Mouse (Mus musculus): Measurements from ENCODE around the gene Gm44973. TPM values are rescaled to one million over a fixed set of nuclear protein-coding genes. Genes with fewer than 3 reads are reported as not detected.

The Gm44973 gene
- polyA plus RNA-seq, 1 experiment: not detected

DNA sequence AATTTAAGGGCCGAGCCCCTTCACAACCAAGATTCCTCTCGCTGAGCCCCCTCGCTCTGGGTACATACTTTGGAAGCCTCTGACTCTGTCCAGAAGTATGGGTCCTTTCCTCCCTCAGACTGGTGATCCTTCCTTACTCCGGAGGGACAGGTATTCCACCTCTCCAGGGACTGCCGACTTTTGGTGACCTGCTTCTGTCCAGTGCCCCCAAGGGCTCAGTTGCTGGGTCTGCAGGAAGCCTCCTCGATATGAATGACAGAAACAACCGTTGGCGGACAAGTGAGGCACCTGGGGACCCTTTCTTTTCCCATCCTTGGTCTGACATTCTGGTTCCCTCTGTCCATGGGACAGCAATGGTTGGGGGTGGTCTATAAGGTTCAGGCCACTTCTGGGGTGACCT lies 42.1 kb downstream of the Gm44973 start:
- Histone ChIP-seq H3K4me3 (replicated peaks; ENCODE audit: insufficient read depth, low read depth, low read length) (peak overlapping the region; percentile 60), H3K4me1 (ENCODE audit: control insufficient read depth, insufficient read depth, low read length) (peaks cover 16% of the 10 kb centered on the region), H3K27me3 (ENCODE audit: control insufficient read depth, insufficient read depth, low read length) (no peaks in the 10 kb centered on the region), H3K27ac (ENCODE audit: insufficient read depth, low read length) (peak overlapping the region; percentile 70)
- no peak for DNase-seq
- 30% methylated on average over 8 of the region's 8 CpGs for whole genome bisulfite sequencing
- no peak for TF ChIP-seq CTCF (IDR thresholded peaks at IDR 0.05; ENCODE audit: borderline replicate concordance, insufficient read depth, low read depth, low read length)
- no peak for TF ChIP-seq POLR2A (IDR thresholded peaks at IDR 0.05; ENCODE audit: borderline replicate concordance, insufficient read depth, low read length)

DNA sequence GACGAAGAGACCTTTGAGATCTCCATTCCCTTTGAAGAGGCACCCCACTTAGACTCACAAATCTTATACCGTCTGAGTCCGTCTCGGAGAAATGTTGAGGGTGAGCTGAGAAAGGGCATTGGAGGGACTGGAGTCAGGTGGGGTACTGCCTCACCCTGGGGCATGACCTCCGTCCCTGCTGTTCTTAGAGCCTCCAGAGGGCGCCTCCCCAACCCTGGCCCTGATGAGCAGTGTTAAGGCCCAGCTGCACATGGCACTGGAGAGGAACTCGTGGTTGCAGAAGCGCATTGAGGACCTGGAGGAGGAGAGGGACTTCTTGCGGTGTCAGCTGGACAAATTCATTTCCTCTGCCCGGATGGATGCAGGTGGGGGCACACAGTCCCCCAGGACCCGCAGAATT lies 42.5 kb downstream of the Gm44973 start:
- Histone ChIP-seq H3K27me3 (ENCODE audit: control insufficient read depth, insufficient read depth, low read length) (no peaks in the 10 kb centered on the region), H3K4me3 (replicated peaks; ENCODE audit: insufficient read depth, low read depth, low read length) (peak overlapping the region; percentile 60), H3K27ac (ENCODE audit: insufficient read depth, low read length) (no peak overlapping the region), H3K4me1 (ENCODE audit: control insufficient read depth, insufficient read depth, low read length) (peaks cover 16% of the 10 kb centered on the region)
- 45% methylated on average over 11 of the region's 11 CpGs for WGBS
- TF ChIP-seq POLR2A (IDR thresholded peaks at IDR 0.05; ENCODE audit: borderline replicate concordance, insufficient read depth, low read length) (no peak), CTCF (IDR thresholded peaks at IDR 0.05; ENCODE audit: borderline replicate concordance, insufficient read depth, low read depth, low read length) (no peak)
- DNase-seq: peak in 1 of 2 experiments; percentile 31

DNA sequence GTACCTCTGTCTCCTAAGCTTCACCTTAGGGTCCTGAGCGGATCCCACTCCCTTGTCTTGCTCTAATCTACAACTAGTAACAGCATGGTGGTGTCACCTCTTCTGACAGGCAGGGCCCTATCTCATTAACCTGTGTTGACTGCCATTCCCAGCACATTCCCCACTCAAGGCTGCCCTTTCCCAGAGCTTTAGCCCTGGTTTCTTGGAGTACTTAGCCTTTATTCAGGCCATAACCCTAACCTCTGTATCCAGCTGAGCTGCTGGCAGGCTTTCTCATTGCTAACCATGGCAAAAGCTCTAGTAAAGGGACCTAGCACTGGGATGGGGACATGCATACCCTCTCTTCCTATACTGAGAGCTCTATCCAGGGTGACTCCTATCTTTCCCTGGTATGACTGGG lies 43.3 kb downstream of the Gm44973 start:
- WGBS: 94% methylated on average over 1 of the region's 1 CpGs
- Histone ChIP-seq H3K27ac (ENCODE audit: insufficient read depth, low read length) (no peak overlapping the region), H3K4me3 (replicated peaks; ENCODE audit: insufficient read depth, low read depth, low read length) (no peak overlapping the region), H3K4me1 (ENCODE audit: control insufficient read depth, insufficient read depth, low read length) (peaks cover 8% of the 10 kb centered on the region), H3K27me3 (ENCODE audit: control insufficient read depth, insufficient read depth, low read length) (no peaks in the 10 kb centered on the region)
- no peak for DNase-seq
- TF ChIP-seq POLR2A (IDR thresholded peaks at IDR 0.05; ENCODE audit: borderline replicate concordance, insufficient read depth, low read length) (no peak), CTCF (IDR thresholded peaks at IDR 0.05; ENCODE audit: borderline replicate concordance, insufficient read depth, low read depth, low read length) (no peak)

DNA sequence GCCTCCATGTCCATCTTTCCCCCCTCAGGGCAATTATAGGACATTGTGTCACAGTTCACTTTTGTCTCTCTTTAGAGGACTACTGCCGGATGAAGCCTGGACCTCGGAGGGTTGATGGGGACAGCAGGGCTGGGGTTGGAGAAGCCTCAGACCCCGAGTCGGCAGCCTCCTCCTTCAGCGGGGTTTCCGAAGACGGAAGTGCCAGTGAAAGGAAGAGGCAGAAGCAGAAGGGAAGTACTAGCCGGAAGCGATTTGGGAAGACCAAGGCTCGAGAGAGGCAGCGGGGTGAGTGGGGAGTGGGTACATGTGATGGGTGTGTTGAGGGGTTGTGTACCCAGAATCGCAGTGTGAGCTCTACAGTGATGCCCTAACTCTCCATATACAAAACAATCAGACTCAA lies 44.1 kb downstream of the Gm44973 start:
- Histone ChIP-seq H3K27ac (ENCODE audit: insufficient read depth, low read length) (peak overlapping the region; percentile 35; the same call in 1 of the 2 replicates), H3K4me3 (replicated peaks; ENCODE audit: insufficient read depth, low read depth, low read length) (no peak overlapping the region), H3K4me1 (ENCODE audit: control insufficient read depth, insufficient read depth, low read length) (peaks cover 8% of the 10 kb centered on the region), H3K27me3 (ENCODE audit: control insufficient read depth, insufficient read depth, low read length) (no peaks in the 10 kb centered on the region)
- WGBS: 90% methylated on average over 12 of the region's 12 CpGs
- peak in 1 of 2 experiments; percentile 38 for DNase-seq
- no peak for TF ChIP-seq POLR2A (IDR thresholded peaks at IDR 0.05; ENCODE audit: borderline replicate concordance, insufficient read depth, low read length)
- no peak for TF ChIP-seq CTCF (IDR thresholded peaks at IDR 0.05; ENCODE audit: borderline replicate concordance, insufficient read depth, low read depth, low read length)

DNA sequence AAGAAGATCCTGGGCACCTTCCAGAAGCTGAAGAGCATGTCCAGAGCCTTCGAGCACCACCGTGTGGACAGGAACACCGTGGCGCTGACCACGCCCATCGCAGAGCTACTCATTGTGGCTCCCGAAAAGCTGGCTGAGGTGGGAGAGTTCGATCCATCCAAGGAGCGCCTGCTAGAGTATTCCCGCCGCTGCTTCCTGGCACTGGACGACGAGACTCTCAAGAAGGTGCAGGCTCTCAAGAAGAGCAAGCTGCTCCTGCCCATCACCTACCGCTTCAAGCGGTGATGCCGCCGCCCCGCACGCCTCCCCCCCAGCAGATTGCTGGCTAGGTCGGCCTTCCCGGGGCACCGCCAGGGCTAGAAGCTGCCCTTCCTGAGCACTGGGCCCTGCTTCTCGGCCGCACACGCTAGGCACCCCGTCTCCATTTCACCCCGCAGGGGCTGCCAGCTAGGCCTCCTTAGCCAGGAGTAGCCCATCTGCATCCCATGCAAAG lies 45.0 kb downstream of the Gm44973 start:
- peaks cover 8% of the 10 kb centered on the region for H3K4me1 ChIP-seq (ENCODE audit: control insufficient read depth, insufficient read depth, low read length)
- TF ChIP-seq CTCF (IDR thresholded peaks at IDR 0.05; ENCODE audit: borderline replicate concordance, insufficient read depth, low read depth, low read length): peak; percentile 84
- peak; percentile 51; the same call in 1 of the 2 replicates for TF ChIP-seq POLR2A (IDR thresholded peaks at IDR 0.05; ENCODE audit: borderline replicate concordance, insufficient read depth, low read length)
- WGBS: 1% methylated on average over 27 of the region's 27 CpGs

DNA sequence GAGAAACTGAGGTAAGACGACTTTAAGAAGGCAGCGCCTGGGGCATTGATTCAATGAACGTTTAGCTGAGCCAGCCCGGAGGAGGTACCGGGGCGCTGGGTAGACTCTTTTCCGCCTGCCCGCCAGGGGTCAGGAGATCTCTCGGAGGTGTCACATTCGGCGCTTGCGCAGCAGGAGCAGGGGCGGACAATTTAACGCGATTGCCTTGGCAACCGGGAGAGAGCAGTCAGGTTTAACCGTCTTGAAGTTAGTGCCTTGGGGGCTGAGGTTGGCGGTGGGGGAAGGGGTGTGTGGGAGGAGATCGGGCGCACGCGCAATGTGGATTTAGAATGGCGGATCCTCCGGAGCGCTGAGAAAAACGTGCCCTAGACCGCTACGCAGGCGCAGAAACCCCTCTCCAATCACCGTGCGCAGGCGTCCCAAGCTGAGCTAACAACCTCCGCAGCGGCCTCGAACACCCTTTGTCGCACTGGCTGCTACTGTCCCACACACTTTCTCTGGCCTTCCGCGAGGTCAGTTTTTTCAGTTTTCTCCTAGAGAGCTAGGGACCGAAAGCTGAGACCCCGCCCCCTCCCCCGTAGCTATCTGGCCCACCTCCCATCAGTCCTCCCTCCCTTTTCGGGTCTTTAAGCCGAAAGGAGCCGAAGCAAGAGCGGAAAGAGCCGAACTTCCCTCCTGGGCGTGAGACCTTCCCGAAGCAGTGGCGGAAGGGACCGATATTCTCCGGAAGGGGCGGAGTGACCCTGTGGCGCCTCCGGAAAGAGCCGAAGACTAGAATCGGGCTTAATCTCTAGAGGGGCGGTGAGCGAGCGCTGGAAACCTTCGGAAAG lies 45.9 kb downstream of the Gm44973 start:
- Histone ChIP-seq H3K4me1 (ENCODE audit: control insufficient read depth, insufficient read depth, low read length) (peaks cover 11% of the 10 kb centered on the region), H3K4me3 (replicated peaks; ENCODE audit: insufficient read depth, low read depth, low read length) (peak overlapping the region; percentile 91), H3K27ac (ENCODE audit: insufficient read depth, low read length) (peak overlapping the region; percentile 85), H3K27me3 (ENCODE audit: control insufficient read depth, insufficient read depth, low read length) (no peaks in the 10 kb centered on the region)
- under 1% methylated on average over 60 of the region's 60 CpGs for WGBS
- DNase-seq: peak; percentile 97 to 100
- peak; percentile 52; the same call in 1 of the 2 replicates for TF ChIP-seq CTCF (IDR thresholded peaks at IDR 0.05; ENCODE audit: borderline replicate concordance, insufficient read depth, low read depth, low read length)
- TF ChIP-seq POLR2A (IDR thresholded peaks at IDR 0.05; ENCODE audit: borderline replicate concordance, insufficient read depth, low read length): peak; percentile 57; the same call in 1 of the 2 replicates

More for the DNA sequence above, 45.0 kb downstream of the Gm44973 start:
- peak overlapping the region; percentile 91 for H3K4me3 ChIP-seq (replicated peaks; ENCODE audit: insufficient read depth, low read depth, low read length)
- DNase-seq: peak; percentile 88 to 92
- H3K27me3 ChIP-seq (ENCODE audit: control insufficient read depth, insufficient read depth, low read length): no peaks in the 10 kb centered on the region
- peak overlapping the region; percentile 62 for H3K27ac ChIP-seq (ENCODE audit: insufficient read depth, low read length)

DNA sequence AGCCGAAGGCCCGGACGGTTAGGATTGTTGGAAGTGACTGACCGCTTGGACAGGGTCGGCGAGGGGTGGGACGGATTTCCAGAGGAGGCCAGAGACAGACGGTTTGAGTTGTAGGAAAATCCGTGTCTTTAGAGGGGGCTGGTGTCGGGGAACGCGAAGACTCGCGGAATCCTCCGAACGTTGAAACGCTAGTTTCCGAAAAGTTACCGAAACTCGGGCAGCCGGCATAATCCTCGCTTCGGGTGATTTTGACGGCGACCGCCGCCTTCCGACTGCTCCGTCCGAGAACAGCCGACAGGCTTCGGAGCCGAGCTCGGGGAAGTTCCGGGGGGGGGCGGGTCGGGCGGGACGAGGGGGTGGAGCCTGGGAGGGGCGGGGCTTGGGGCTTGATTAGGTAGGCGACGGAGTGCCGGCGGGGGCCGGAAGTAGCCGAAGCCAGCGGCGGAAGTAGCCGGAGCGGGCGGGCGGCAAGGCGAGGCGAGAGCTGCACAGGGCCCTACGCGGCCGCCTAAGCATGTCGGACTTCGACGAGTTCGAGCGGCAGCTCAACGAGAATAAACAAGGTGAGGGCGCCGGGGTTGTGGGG lies 46.6 kb downstream of the Gm44973 start, which contains the start of gene U2af2:
Gene U2af2, plus strand, starts transcription at position 370 of the 586 bp plus-strand sequence.
- peak; percentile 94 for DNase-seq
- H3K27me3 ChIP-seq (ENCODE audit: control insufficient read depth, insufficient read depth, low read length): no peaks in the 10 kb centered on the region
- WGBS: under 1% methylated on average over 65 of the region's 65 CpGs
- TF ChIP-seq CTCF (IDR thresholded peaks at IDR 0.05; ENCODE audit: borderline replicate concordance, insufficient read depth, low read depth, low read length) (no peak), POLR2A (IDR thresholded peaks at IDR 0.05; ENCODE audit: borderline replicate concordance, insufficient read depth, low read length) (peak; percentile 57; the same call in 1 of the 2 replicates)
- peak within 1 kb of the TSS; percentile 91 for H3K4me3 ChIP-seq (replicated peaks; ENCODE audit: insufficient read depth, low read depth, low read length)
- peaks cover 13% of the 10 kb centered on the region for H3K4me1 ChIP-seq (ENCODE audit: control insufficient read depth, insufficient read depth, low read length)
- H3K27ac ChIP-seq (ENCODE audit: insufficient read depth, low read length): peak within 1 kb of the TSS; percentile 85
